Mouse (Mus musculus) bone marrow, adult 2 months (tissue): ENCODE measurements around the gene Zcrb1. TPM values are rescaled to one million over a fixed set of nuclear protein-coding genes. Genes with fewer than 3 reads are reported as not detected.

Source experiments
- H3K27ac ChIP-seq: fragments of 200-500 bp; 2 replicates; pipeline ENCODE4 v1.5.1; 2012; ENCODE audit warnings: low read depth, mild to moderate bottlenecking, control low read depth, inconsistent platforms, low read length; ENCODE audit not compliant: control insufficient read depth, poor library complexity, insufficient read depth
- H3K4me1 ChIP-seq: fragments of 200-500 bp; 2 replicates; pipeline ENCODE4 v1.6.1; 2011; ENCODE audit warnings: low read length; ENCODE audit not compliant: control insufficient read depth, insufficient read depth
- H3K4me3 ChIP-seq: fragments of 200-500 bp; replicated peaks from 2 replicates; pipeline ENCODE3; 2011; ENCODE audit warnings: mild to moderate bottlenecking, low read depth, low read length, control low read depth; ENCODE audit not compliant: control insufficient read depth
- CTCF ChIP-seq: fragments of 200-500 bp; IDR thresholded peaks from 2 replicates; pipeline ENCODE4 v1.5.1; 2011; ENCODE audit warnings: low read length, control low read depth; ENCODE audit not compliant: control insufficient read depth, insufficient read depth
- POLR2A ChIP-seq: fragments of 200-500 bp; IDR thresholded peaks from 2 replicates; pipeline ENCODE4 v1.6.1; 2011; ENCODE audit warnings: low read depth, mild to moderate bottlenecking, control low read depth, low read length, borderline replicate concordance; ENCODE audit not compliant: control insufficient read depth
- WGBS: fragments of 180-500 bp; shearing (Covaris S2); methylation state at CpG from one replicate; pipeline ENCODE4 v1.1.7; 2018; 5-methylcytosine and 5-hydroxymethylcytosine counted together
- polyA plus RNA-seq: library from polyadenylated mRNA; stranded (reverse); fragments of >200 nt; gene quantifications from 2 replicates; pipeline ENCODE4 v1.2.4, GENCODE M21; 2011; ENCODE audit warnings: low replicate concordance; ENCODE audit not compliant: missing spikeins, insufficient read depth, insufficient read length

Gene Zcrb1
- polyA plus RNA-seq, 1 experiment, result 173 TPM

- no peak for TF ChIP-seq CTCF
- no peak for TF ChIP-seq POLR2A
- Histone ChIP-seq H3K27ac (no peak overlapping the region), H3K4me1 (no peaks in the 10 kb centered on the region), H3K4me3 (no peak overlapping the region)
- 86% methylated on average over 6 of the region's 6 CpGs for WGBS
Observed at GRCm38 (mm10) chr15:93416300-93416699, 18.2 kb upstream of the Zcrb1 start.

- TF ChIP-seq POLR2A (no peak), CTCF (no peak)
- Histone ChIP-seq H3K4me3 (no peak overlapping the region), H3K4me1 (no peaks in the 10 kb centered on the region), H3K27ac (no peak overlapping the region)
- 90% methylated on average over 9 of the region's 9 CpGs for WGBS
Observed at GRCm38 (mm10) chr15:93414456-93414855, 16.3 kb upstream of the Zcrb1 start.

- TF ChIP-seq POLR2A (no peak), CTCF (no peak)
- Histone ChIP-seq H3K4me1 (no peaks in the 10 kb centered on the region), H3K27ac (no peak overlapping the region), H3K4me3 (no peak overlapping the region)
- whole genome bisulfite sequencing, result 90% methylated on average over 3 of the region's 3 CpGs
Observed at GRCm38 (mm10) chr15:93412445-93412844, 14.3 kb upstream of the Zcrb1 start.

DNA sequence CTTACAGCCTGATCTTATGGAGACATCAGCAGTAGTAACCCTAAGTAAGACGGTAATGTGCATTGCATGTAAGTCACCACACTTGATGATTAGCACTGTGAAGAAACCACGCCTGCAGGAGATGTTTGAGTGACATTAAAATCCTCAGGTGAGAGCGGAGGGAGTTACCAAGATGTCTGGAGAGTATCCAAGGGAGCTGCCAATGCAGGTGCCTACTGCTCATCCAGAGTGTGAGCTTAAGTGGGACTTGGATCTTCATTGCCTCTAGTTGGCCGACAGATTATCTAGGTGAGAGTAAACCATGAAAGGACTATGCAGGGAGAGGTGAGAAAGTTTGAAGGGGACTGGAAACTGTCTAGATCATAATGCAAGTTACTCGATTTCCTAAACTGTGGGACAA lies 8.4 kb upstream of the Zcrb1 start:
- TF ChIP-seq POLR2A, result no peak
- TF ChIP-seq CTCF, result no peak
- 86% methylated on average over 5 of the region's 5 CpGs for WGBS
- no peak overlapping the region for H3K4me3 ChIP-seq
- no peaks in the 10 kb centered on the region for H3K4me1 ChIP-seq
- H3K27ac ChIP-seq, result no peak overlapping the region

DNA sequence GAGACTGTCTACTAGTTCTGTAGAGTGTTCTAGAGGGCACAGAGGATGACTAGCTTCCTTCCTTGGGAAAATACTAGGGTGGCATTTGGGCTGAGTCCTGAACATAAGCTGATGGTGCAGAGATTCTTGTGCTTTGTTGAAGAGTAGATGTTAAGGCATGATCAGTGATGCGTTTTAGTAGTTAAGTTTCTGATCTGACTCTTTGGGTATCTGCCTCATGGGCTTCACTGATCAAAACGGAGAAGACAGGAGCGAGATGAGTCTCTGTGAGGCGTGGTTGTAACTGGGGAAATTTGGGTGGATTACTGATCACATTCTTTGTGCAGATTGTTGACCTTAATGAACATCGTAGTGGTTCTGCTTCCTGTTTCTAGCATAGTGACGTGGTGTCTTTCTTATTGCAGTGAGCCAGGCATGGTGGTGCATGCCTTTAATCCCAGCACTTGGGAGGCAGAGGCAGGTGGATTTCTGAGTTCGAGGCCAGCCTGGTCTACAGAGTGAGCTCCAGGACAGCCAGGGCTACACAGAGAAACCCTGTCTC lies 7.4 kb upstream of the Zcrb1 start:
- WGBS, result 69% methylated on average over 7 of the region's 7 CpGs
- TF ChIP-seq CTCF (no peak), POLR2A (no peak)
- H3K27ac ChIP-seq, result no peak overlapping the region

DNA sequence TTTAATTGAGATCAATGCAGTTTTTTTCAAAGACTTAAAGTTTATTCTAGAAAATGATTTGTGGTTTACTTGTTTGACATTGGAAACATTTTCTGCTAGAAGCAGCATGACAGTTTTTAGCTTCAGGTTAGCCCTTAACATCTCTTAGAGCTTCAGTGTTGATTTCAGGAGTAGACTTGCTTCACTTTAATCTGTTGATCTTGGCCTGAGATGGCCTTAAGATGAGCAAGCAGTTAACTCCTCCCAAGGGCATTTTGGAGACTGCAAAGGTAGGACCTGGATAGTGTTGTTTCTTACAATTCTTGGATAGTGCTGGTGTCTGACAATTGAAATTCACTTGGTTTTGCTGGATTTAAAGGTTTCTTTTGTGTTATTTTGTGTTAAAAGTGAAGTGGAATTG lies 6.7 kb upstream of the Zcrb1 start:
- Histone ChIP-seq H3K4me1 (no peaks in the 10 kb centered on the region), H3K27ac (no peak overlapping the region), H3K4me3 (no peak overlapping the region)
- TF ChIP-seq POLR2A (no peak), CTCF (no peak)

More for the DNA sequence above, 7.4 kb upstream of the Zcrb1 start:
- Histone ChIP-seq H3K4me3 (no peak overlapping the region), H3K4me1 (no peaks in the 10 kb centered on the region)

DNA sequence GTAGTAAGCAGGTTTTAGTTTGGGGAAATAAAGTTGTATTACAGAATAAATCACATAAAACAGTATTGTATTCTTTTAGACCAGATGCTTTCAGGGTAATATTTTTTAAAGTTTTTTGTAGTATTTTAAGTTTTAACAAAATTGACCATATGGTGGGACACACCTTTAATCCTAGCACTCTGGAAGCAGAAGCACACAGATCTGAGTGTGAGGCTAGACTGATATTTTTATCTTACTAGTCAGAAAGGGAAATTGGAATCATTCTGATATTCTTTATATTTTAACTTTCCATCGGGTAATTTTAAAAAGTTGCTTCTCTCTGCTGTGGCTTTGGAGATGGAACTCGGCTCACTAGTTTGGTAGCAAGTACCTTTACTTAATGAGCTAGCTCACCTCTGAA lies 4.6 kb upstream of the Zcrb1 start:
- no peak overlapping the region for H3K27ac ChIP-seq
- H3K4me1 ChIP-seq, result peaks cover 2% of the 10 kb centered on the region; the same call in 1 of the 2 replicates
- 62% methylated on average over 2 of the region's 2 CpGs for WGBS
- H3K4me3 ChIP-seq, result no peak overlapping the region
- TF ChIP-seq POLR2A (no peak), CTCF (no peak)

- Histone ChIP-seq H3K4me1 (peaks cover 2% of the 10 kb centered on the region; the same call in 1 of the 2 replicates), H3K4me3 (no peak overlapping the region), H3K27ac (no peak overlapping the region)
- WGBS, result 63% methylated on average over 4 of the region's 4 CpGs
- TF ChIP-seq CTCF, result no peak
- TF ChIP-seq POLR2A, result no peak
Observed at GRCm38 (mm10) chr15:93401446-93401845, 3.3 kb upstream of the Zcrb1 start.
